20 mouse cellular contexts compared by ENCODE assay signal in genomic region chr12:72364543-72364942, GRCm38 (mm10). TPM values are rescaled to one million over a fixed set of nuclear protein-coding genes. Genes with fewer than 3 reads are reported as not detected.
DNase-seq lines count a peak whose midpoint lies in the region; ATAC-seq and TF ChIP-seq lines count a peak whose summit lies in the region.
"Had no signal": no experiment of that assay in that cellular context is flagged by ENCODE, and none has a peak within 500 bp of the region (broad histone marks: within the 10 kb centered on the region; RNA-seq: fewer than 3 reads in every experiment).

No protein-coding gene starts in this region.

- no peaks in the 10 kb centered on the region for H3K27me3 ChIP-seq in forebrain, embryonic 14.5 days (replicated peaks; ENCODE audit: control insufficient read depth, insufficient read depth, low read length)
- H3K27me3 ChIP-seq in forebrain, postnatal 0 days (ENCODE audit: insufficient read depth, low read length) = no peaks in the 10 kb centered on the region
- H3K27me3 ChIP-seq in hindbrain, embryonic 13.5 days = no peaks in the 10 kb centered on the region
- no peaks in the 10 kb centered on the region for H3K27me3 ChIP-seq in midbrain, embryonic 13.5 days
- H3K27me3 ChIP-seq: heart, embryonic 15.5 days; liver, embryonic 12.5 days had no signal

- H3K4me1 ChIP-seq in forebrain, embryonic 14.5 days (ENCODE audit: control insufficient read depth, insufficient read depth, low read length) = peaks cover 14% of the 10 kb centered on the region
- peaks cover 4% of the 10 kb centered on the region; the same call in 1 of the 2 replicates for H3K4me1 ChIP-seq in forebrain, postnatal 0 days (ENCODE audit: insufficient read depth)
- H3K4me1 ChIP-seq in hindbrain, embryonic 13.5 days (replicated peaks) = peaks cover 71% of the 10 kb centered on the region
- peaks cover 42% of the 10 kb centered on the region for H3K4me1 ChIP-seq in midbrain, embryonic 13.5 days (replicated peaks)
- H3K4me1 ChIP-seq: heart, embryonic 15.5 days; liver, embryonic 12.5 days had no signal

- H3K36me3 ChIP-seq in forebrain, embryonic 14.5 days (ENCODE audit: control insufficient read depth, insufficient read depth, low read length) = no peaks in the 10 kb centered on the region
- H3K36me3 ChIP-seq in forebrain, postnatal 0 days (ENCODE audit: insufficient read depth) = no peaks in the 10 kb centered on the region
- no peaks in the 10 kb centered on the region for H3K36me3 ChIP-seq in hindbrain, embryonic 13.5 days
- no peaks in the 10 kb centered on the region for H3K36me3 ChIP-seq in midbrain, embryonic 13.5 days
- H3K36me3 ChIP-seq: heart, embryonic 15.5 days; liver, embryonic 12.5 days had no signal

- H3K4me3 ChIP-seq in forebrain, embryonic 14.5 days (ENCODE audit: low read depth, low read length) = no peak overlapping the region
- no peak overlapping the region for H3K4me3 ChIP-seq in forebrain, postnatal 0 days (ENCODE audit: low read depth, low read length)
- H3K4me3 ChIP-seq in hindbrain, embryonic 13.5 days = no peak overlapping the region
- H3K4me3 ChIP-seq in midbrain, embryonic 13.5 days (replicated peaks) = no peak overlapping the region
- H3K4me3 ChIP-seq: heart, embryonic 15.5 days; layer of hippocampus, adult 2 months; liver, embryonic 12.5 days had no signal

- TF ChIP-seq CTCF in forebrain, postnatal 0 days (IDR thresholded peaks at IDR 0.05; ENCODE audit: low read depth) = no peak

- no peak overlapping the region for H3K4me2 ChIP-seq in forebrain, embryonic 14.5 days (ENCODE audit: low read length)
- no peak overlapping the region for H3K4me2 ChIP-seq in forebrain, postnatal 0 days (ENCODE audit: low read depth)
- H3K4me2 ChIP-seq in hindbrain, embryonic 13.5 days = no peak overlapping the region
- H3K4me2 ChIP-seq in midbrain, embryonic 13.5 days (replicated peaks) = no peak overlapping the region
- H3K4me2 ChIP-seq: heart, embryonic 15.5 days; liver, embryonic 12.5 days had no signal

- no peak for ATAC-seq in forebrain, embryonic 14.5 days
- no peak for ATAC-seq in forebrain, postnatal 0 days
- no peak for ATAC-seq in hindbrain, embryonic 13.5 days (ENCODE audit: low FRiP score)
- no peak for ATAC-seq in midbrain, embryonic 13.5 days
- ATAC-seq in activated CD4-positive, CD25-positive, alpha-beta regulatory T cell, adult 4 months = no peak
- ATAC-seq: intestine, postnatal 0 days; liver, embryonic 12.5 days had no signal

- H3K9me3 ChIP-seq in forebrain, embryonic 14.5 days (replicated peaks; ENCODE audit: control insufficient read depth, low read length) = no peaks in the 10 kb centered on the region
- no peaks in the 10 kb centered on the region for H3K9me3 ChIP-seq in forebrain, postnatal 0 days (ENCODE audit: low read length)
- no peaks in the 10 kb centered on the region for H3K9me3 ChIP-seq in hindbrain, embryonic 13.5 days
- H3K9me3 ChIP-seq in midbrain, embryonic 13.5 days = no peaks in the 10 kb centered on the region
- H3K9me3 ChIP-seq: heart, embryonic 15.5 days; liver, embryonic 12.5 days had no signal

- WGBS in forebrain, embryonic 14.5 days = 91% methylated on average over 5 of the region's 5 CpGs
- 86% methylated on average over 5 of the region's 5 CpGs for WGBS in forebrain, postnatal 0 days
- WGBS in hindbrain, embryonic 13.5 days = 74% methylated on average over 5 of the region's 5 CpGs
- 72% methylated on average over 5 of the region's 5 CpGs for WGBS in midbrain, embryonic 13.5 days

- no peak overlapping the region for H3K9ac ChIP-seq in forebrain, embryonic 14.5 days (ENCODE audit: low read length)
- H3K9ac ChIP-seq in forebrain, postnatal 0 days = no peak overlapping the region
- no peak overlapping the region for H3K9ac ChIP-seq in hindbrain, embryonic 13.5 days
- no peak overlapping the region for H3K9ac ChIP-seq in midbrain, embryonic 13.5 days (replicated peaks)
- H3K9ac ChIP-seq: heart, embryonic 15.5 days; liver, embryonic 12.5 days had no signal

- H3K27ac ChIP-seq in forebrain, embryonic 14.5 days (ENCODE audit: low read depth, low read length) = peak overlapping the region; percentile 1; the same call in 1 of the 2 replicates
- no peak overlapping the region for H3K27ac ChIP-seq in forebrain, postnatal 0 days (ENCODE audit: low read depth, low read length)
- peak overlapping the region; percentile 88 for H3K27ac ChIP-seq in hindbrain, embryonic 13.5 days
- peak overlapping the region; percentile 76 for H3K27ac ChIP-seq in midbrain, embryonic 13.5 days
- H3K27ac ChIP-seq: heart, embryonic 15.5 days; layer of hippocampus, adult 2 months; liver, embryonic 12.5 days; stomach, postnatal 0 days had no signal

- no peak for DNase-seq in forebrain, embryonic 14.5 days (ENCODE audit: low spot score)
- no peak for DNase-seq in forebrain, postnatal 0 days
- peak; percentile 12 for DNase-seq in 416B (ENCODE audit: low read depth)
- DNase-seq in left cerebral cortex, adult 11 months (ENCODE audit: low spot score) = no peak
- no peak for DNase-seq in gastrocnemius, adult 18-20 months (ENCODE audit: low spot score)
- DNase-seq: adrenal gland, postnatal 25 days; cerebellum, adult 11 months; cerebellum, postnatal 14 days; gastrocnemius, postnatal 25 days; heart, postnatal 4 days; layer of hippocampus, postnatal 36 days had no signal

RNA-seq across cellular contexts. Expression of gene Rtn1, which starts 44.3 kb away (rescaled TPM):
- 1,321 and 1,816 TPM in 2 replicates for polyA plus RNA-seq in forebrain, embryonic 14.5 days (2014; fragmentation: Nextera tagmentation; extraction: Ambion mirVana)
- total RNA-seq in forebrain, postnatal 0 days (2014; rRNA removed) = 1,286 and 1,411 TPM in 2 replicates
- polyA plus RNA-seq in forebrain, postnatal 0 days (2015; fragmentation: Nextera tagmentation; extraction: Ambion mirVana) = 2,997 and 3,605 TPM in 2 replicates
- polyA plus RNA-seq in hindbrain, embryonic 13.5 days (2015; fragmentation: Nextera tagmentation; extraction: Ambion mirVana) = 2,446 and 2,546 TPM in 2 replicates
- 1,917 and 2,038 TPM in 2 replicates for polyA plus RNA-seq in midbrain, embryonic 13.5 days (2015; fragmentation: Nextera tagmentation; extraction: Ambion mirVana)
- 1 to 10 TPM; 1.9 to 2.3 TPM for total RNA-seq in gastrocnemius, adult 18-20 months (2021)
- under 1 TPM in 1 of 2 experiments, not detected in 1; 0.12 TPM for polyA plus RNA-seq in activated CD4-positive, CD25-positive, alpha-beta regulatory T cell, adult 4 months (2017; shearing (Covaris generic))
- total RNA-seq: MEL had no signal

Comparison
In these comparisons a context has a peak if more than half of its experiments do, and no peak if none do; other contexts are left out.
1. RNA of gene Rtn1, which starts 44.3 kb away (polyA plus RNA-seq): 2,997 to 3,605 TPM in forebrain, postnatal 0 days, 2,446 to 2,546 TPM in hindbrain, embryonic 13.5 days, 1,917 to 2,038 TPM in midbrain, embryonic 13.5 days and 1,321 to 1,816 TPM in forebrain, embryonic 14.5 days; 0.12 TPM in activated CD4-positive, CD25-positive, alpha-beta regulatory T cell, adult 4 months; every median in the first group is over 1,000 times any median in the second.